23 mouse cellular contexts compared by ENCODE assay signal in the genomic region with DNA sequence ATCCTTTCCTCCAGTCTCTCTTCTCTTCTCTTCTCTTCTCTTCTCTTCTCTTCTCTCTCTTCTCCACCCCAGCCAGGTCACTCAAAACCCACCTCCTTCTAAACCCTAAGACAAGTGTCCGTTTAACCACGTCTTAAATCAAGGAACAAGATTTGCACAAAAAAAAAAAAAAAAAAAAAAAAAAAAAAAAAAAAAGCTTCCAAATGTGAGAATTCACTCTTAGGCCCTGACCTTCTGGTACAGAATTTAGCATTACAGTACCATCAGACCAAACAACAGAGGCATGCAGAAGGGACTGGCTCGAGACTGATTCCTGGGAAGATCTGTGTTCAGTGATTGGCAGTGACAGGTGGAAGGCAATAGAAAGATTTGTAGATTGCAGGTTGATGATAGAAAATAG. TPM values are rescaled to one million over a fixed set of nuclear protein-coding genes. Genes with fewer than 3 reads are reported as not detected.
DNase-seq lines count a peak whose midpoint lies in the region; ATAC-seq and TF ChIP-seq lines count a peak whose summit lies in the region.
"Had no signal": no experiment of that assay in that cellular context is flagged by ENCODE, and none has a peak within 500 bp of the region (broad histone marks: within the 10 kb centered on the region; RNA-seq: fewer than 3 reads in every experiment).

No protein-coding gene starts in this region.

- DNase-seq in ES-E14 (ENCODE audit: low read depth, low spot score), result no peak
- DNase-seq in MEL (ENCODE audit: low read depth, low spot score), result no peak
- no peak for DNase-seq in adrenal gland, postnatal 14 days
- DNase-seq in midbrain, embryonic 14.5 days, result no peak
- DNase-seq: adrenal gland, adult 2 months; adrenal gland, adult 8-10 months; adrenal gland, postnatal 10 days; adrenal gland, postnatal 25 days; adrenal gland, postnatal 36 days; B cell, adult 2 months; cerebellum, adult 11 months; cerebellum, adult 11-12 months; cerebellum, adult 18-20 months; cerebellum, adult 2 months; cerebellum, adult 8-10 months; cerebellum, adult 9-10 months had no signal

- WGBS in midbrain, embryonic 14.5 days, result 96% methylated on average over 3 of the region's 3 CpGs

- in situ Hi-C loops in ES-E14 (cut with MboI; ENCODE audit: low sequenced_read_pairs in 2 of 2, unreplicated experiment in 2 of 2), result no loop called here

- no peak for ATAC-seq in midbrain, embryonic 14.5 days (ENCODE audit: low FRiP score, low TSS enrichment)
- ATAC-seq: activated CD4-positive, CD25-positive, alpha-beta regulatory T cell, adult 4 months; CD4-positive, CD25-positive, alpha-beta regulatory T cell, adult 4 months; Patski had no signal

- TF ChIP-seq EP300 in MEL (IDR thresholded peaks at IDR 0.05; ENCODE audit: low read depth in 1 of 2, low read length in 2 of 2), result no peak

- no peaks in the 10 kb centered on the region for H3K79me2 ChIP-seq in MEL (ENCODE audit: control insufficient read depth, insufficient read depth, low read length, poor library complexity)

- peaks cover 0 to 6% of the 10 kb centered on the region in 2 experiments; a peak in 1 of 4 replicates for H3K4me1 ChIP-seq in ES-E14 (ENCODE audit: control insufficient read depth in 2 of 2, insufficient read depth in 2 of 2, low read length in 2 of 2, poor library complexity in 1 of 2)
- H3K4me1 ChIP-seq in MEL (ENCODE audit: control insufficient read depth in 1 of 2, insufficient read depth in 2 of 2, low read length in 2 of 2), result no peaks in the 10 kb centered on the region
- H3K4me1 ChIP-seq in midbrain, embryonic 14.5 days (ENCODE audit: control insufficient read depth, insufficient read depth, low read length), result no peaks in the 10 kb centered on the region

- H3K9me3 ChIP-seq in ES-E14 (ENCODE audit: control insufficient read depth, insufficient read depth, low read depth, low read length), result no peaks in the 10 kb centered on the region
- H3K9me3 ChIP-seq in MEL (replicated peaks; ENCODE audit: insufficient read depth, low read length), result no peaks in the 10 kb centered on the region
- H3K9me3 ChIP-seq in midbrain, embryonic 14.5 days (ENCODE audit: control insufficient read depth, low read length), result no peaks in the 10 kb centered on the region

- H3K4me2 ChIP-seq in midbrain, embryonic 14.5 days (ENCODE audit: low read length), result no peak overlapping the region

- no peak overlapping the region for H3K9ac ChIP-seq in ES-E14 (ENCODE audit: insufficient read depth, low read depth, low read length, poor library complexity, severe bottlenecking)
- no peak overlapping the region for H3K9ac ChIP-seq in MEL (ENCODE audit: control insufficient read depth, low read depth, low read length, poor library complexity, severe bottlenecking)
- H3K9ac ChIP-seq in midbrain, embryonic 14.5 days (replicated peaks; ENCODE audit: low read length), result no peak overlapping the region

- no peak overlapping the region for H3K4me3 ChIP-seq in ES-E14 (ENCODE audit: insufficient read depth in 1 of 2, low read depth in 1 of 2, low read length in 2 of 2, poor library complexity in 1 of 2, severe bottlenecking in 1 of 2)
- H3K4me3 ChIP-seq in MEL (ENCODE audit: control insufficient read depth in 1 of 2, insufficient read depth in 1 of 2, low read depth in 2 of 2, low read length in 2 of 2), result no peak overlapping the region
- no peak overlapping the region for H3K4me3 ChIP-seq in midbrain, embryonic 14.5 days (replicated peaks; ENCODE audit: low read depth, low read length)

- no peak overlapping the region for H3K27ac ChIP-seq in ES-E14 (ENCODE audit: insufficient read depth, low read depth, low read length, poor library complexity, severe bottlenecking)
- no peak overlapping the region for H3K27ac ChIP-seq in MEL (ENCODE audit: control insufficient read depth, low read depth, low read length)
- no peak overlapping the region for H3K27ac ChIP-seq in midbrain, embryonic 14.5 days (replicated peaks; ENCODE audit: low read depth, low read length)

- no peak for TF ChIP-seq POLR2A in MEL (IDR thresholded peaks at IDR 0.05; ENCODE audit: control insufficient read depth in 1 of 2, insufficient read depth in 1 of 2, low read depth in 1 of 2, low read length in 2 of 2, poor library complexity in 1 of 2)

- H3K36me3 ChIP-seq in ES-E14 (ENCODE audit: control insufficient read depth, insufficient read depth, low read length, poor library complexity, severe bottlenecking) (no peaks in the 10 kb centered on the region), MEL (ENCODE audit: control insufficient read depth in 1 of 2, insufficient read depth in 2 of 2, low read length in 2 of 2) (peaks cover 0 to 14% of the 10 kb centered on the region in 2 experiments; a peak in 2 of 4 replicates)
- no peaks in the 10 kb centered on the region for H3K36me3 ChIP-seq in midbrain, embryonic 14.5 days (ENCODE audit: control insufficient read depth, insufficient read depth, low read length)

- TF ChIP-seq CTCF in MEL (IDR thresholded peaks at IDR 0.05 in 2 of 3, conservative IDR thresholded peaks at IDR 0.05 in 1 of 3; ENCODE audit: control insufficient read depth in 1 of 3, insufficient read depth in 1 of 3, low read depth in 2 of 3, low read length in 3 of 3, poor library complexity in 1 of 3, severe bottlenecking in 1 of 3), result no peak

- TF ChIP-seq RAD21 in MEL (IDR thresholded peaks at IDR 0.05; ENCODE audit: low read depth, low read length), result no peak

- H3K27me3 ChIP-seq in MEL (ENCODE audit: control insufficient read depth in 1 of 2, insufficient read depth in 2 of 2, low read length in 2 of 2), result no peaks in the 10 kb centered on the region
- H3K27me3 ChIP-seq in midbrain, embryonic 14.5 days (ENCODE audit: control insufficient read depth, insufficient read depth, low read length), result no peaks in the 10 kb centered on the region
- H3K27me3 ChIP-seq: CH12.LX, Patski had no signal

TF ChIP-seq in ES-E14, 5 proteins besides CTCF, POLR2A, EP300 and RAD21:
- TF ChIP-seq CHD2 (IDR thresholded peaks at IDR 0.05; ENCODE audit: low read depth, low read length) (no peak), MAFK (IDR thresholded peaks at IDR 0.05; ENCODE audit: insufficient read depth, low read depth, low read length) (no peak), ZC3H11A (IDR thresholded peaks at IDR 0.05; ENCODE audit: borderline replicate concordance, low read depth, low read length) (no peak), ZNF384 (IDR thresholded peaks at IDR 0.05; ENCODE audit: low read depth, low read length) (peak; percentile 64; the same call in 1 of the 2 replicates)

TF ChIP-seq in MEL, 35 proteins besides CTCF, POLR2A, EP300 and RAD21:
- TF ChIP-seq ZKSCAN1 (IDR thresholded peaks at IDR 0.05; ENCODE audit: low read depth, low read length), result no peak
- no peak for TF ChIP-seq GATA1 (IDR thresholded peaks at IDR 0.05; ENCODE audit: low read depth, low read length)
- peak; percentile 86 for TF ChIP-seq ZNF384 (IDR thresholded peaks at IDR 0.05; ENCODE audit: low read depth, low read length)
- TF ChIP-seq CHD1 (IDR thresholded peaks at IDR 0.05; ENCODE audit: low read depth, low read length), result no peak
- no peak for TF ChIP-seq ETS1 (IDR thresholded peaks at IDR 0.05; ENCODE audit: low read depth, low read length)
- no peak for TF ChIP-seq MAX (IDR thresholded peaks at IDR 0.05; ENCODE audit: low read length)
- no peak for TF ChIP-seq USF2 (IDR thresholded peaks at IDR 0.05; ENCODE audit: borderline replicate concordance in 1 of 2, insufficient read depth in 1 of 2, low read depth in 1 of 2, low read length in 2 of 2)
- no peak for TF ChIP-seq UBTF (IDR thresholded peaks at IDR 0.05; ENCODE audit: borderline replicate concordance, insufficient read depth, low read depth, low read length)

RNA-seq across cellular contexts. Expression of a gene that starts 23.4 kb away (rescaled TPM):
- total RNA-seq in ES-E14 (2012; rRNA removed) (4.9 and 7.1 TPM in 2 replicates), MEL (2012; rRNA removed) (53.9 and 70.4 TPM in 2 replicates)
- polyA plus RNA-seq in MEL (2012; ENCODE audit: insufficient read depth in 1 of 2, insufficient read length in 2 of 2, low read depth in 1 of 2, low replicate concordance in 2 of 2, missing spikeins in 1 of 2), result 10 to 100 TPM in 1 of 2 experiments, not detected in 1; 69.4 TPM
- 13.7 and 15.7 TPM in 2 replicates for total RNA-seq in adrenal gland, postnatal 14 days (2021)
- 17.2 and 19.3 TPM in 2 replicates for polyA plus RNA-seq in midbrain, embryonic 14.5 days (2014; fragmentation: Nextera tagmentation; extraction: Ambion mirVana)

RNA-seq across cellular contexts. Expression of a gene that starts 30.5 kb away (rescaled TPM):
- total RNA-seq in ES-E14 (2012; rRNA removed) (0.09 and 0.11 TPM in 2 replicates), MEL (2012; rRNA removed) (0.07 and 0.08 TPM in 2 replicates)
- under 1 TPM in 1 of 2 experiments, not detected in 1; 0.11 TPM for polyA plus RNA-seq in MEL (2012; ENCODE audit: insufficient read depth in 1 of 2, insufficient read length in 2 of 2, low read depth in 1 of 2, low replicate concordance in 2 of 2, missing spikeins in 1 of 2)
- total RNA-seq in adrenal gland, postnatal 14 days (2021), result 0.11 TPM in 2 replicates
- polyA plus RNA-seq in midbrain, embryonic 14.5 days (2014; fragmentation: Nextera tagmentation; extraction: Ambion mirVana), result 0.23 and 0.37 TPM in 2 replicates
- total RNA-seq: adrenal gland, adult 2 months had no signal
- polyA plus RNA-seq: activated CD4-positive, CD25-positive, alpha-beta regulatory T cell, adult 4 months; adrenal gland, adult 2 months had no signal

RNA-seq across cellular contexts. Expression of a gene that starts 41.1 kb away (rescaled TPM):
- 0.21 and 0.36 TPM in 2 replicates for total RNA-seq in ES-E14 (2012; rRNA removed)
- 0.42 and 0.85 TPM in 2 replicates for total RNA-seq in MEL (2012; rRNA removed)
- under 1 TPM in 1 of 2 experiments, not detected in 1; 0.84 TPM for polyA plus RNA-seq in MEL (2012; ENCODE audit: insufficient read depth in 1 of 2, insufficient read length in 2 of 2, low read depth in 1 of 2, low replicate concordance in 2 of 2, missing spikeins in 1 of 2)
- total RNA-seq in adrenal gland, postnatal 14 days (2021), result 0.22 and 0.53 TPM in 2 replicates
- 0.18 and 0.27 TPM in 2 replicates for polyA plus RNA-seq in midbrain, embryonic 14.5 days (2014; fragmentation: Nextera tagmentation; extraction: Ambion mirVana)
- total RNA-seq: adrenal gland, adult 18-20 months; CH12.LX; G1E had no signal
- polyA plus RNA-seq: C2C12, G1E had no signal
